Comparison of ENCODE assay signal across 20 mouse cellular contexts in the genomic region with DNA sequence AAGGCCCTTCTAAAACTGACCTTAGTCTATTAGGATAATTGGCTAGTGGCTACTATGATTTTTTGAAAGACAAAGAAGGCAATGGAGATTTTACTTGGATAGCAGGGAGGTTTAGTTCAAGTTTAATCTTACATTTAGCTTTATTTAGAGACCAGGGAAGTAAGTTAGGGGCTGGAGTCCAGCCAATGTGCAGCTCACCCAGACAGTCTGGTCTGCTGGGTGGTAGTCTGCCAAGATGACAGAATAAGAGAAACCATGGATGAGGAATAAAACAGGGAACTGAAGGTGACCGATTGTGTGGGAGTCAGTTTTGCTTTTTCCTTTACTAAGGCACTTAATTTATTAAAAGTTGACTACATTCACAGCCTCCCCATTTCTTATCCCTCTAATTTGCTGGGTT. TPM values are rescaled to one million over a fixed set of nuclear protein-coding genes. Genes with fewer than 3 reads are reported as not detected.
DNase-seq lines count a peak whose midpoint lies in the region; ATAC-seq and TF ChIP-seq lines count a peak whose summit lies in the region.
"Had no signal": no experiment of that assay in that cellular context is flagged by ENCODE, and none has a peak within 500 bp of the region (broad histone marks: within the 10 kb centered on the region; RNA-seq: fewer than 3 reads in every experiment).

No protein-coding gene starts in this region.

- H3K79me2 ChIP-seq in myocyte (ENCODE audit: control insufficient read depth, insufficient read depth), result no peaks in the 10 kb centered on the region

- 59% methylated on average over 1 of the region's 1 CpGs for WGBS in hindbrain, postnatal 0 days
- 93% methylated on average over 1 of the region's 1 CpGs for WGBS in hindbrain, embryonic 12.5 days

- H3K36me3 ChIP-seq in hindbrain, postnatal 0 days (ENCODE audit: insufficient read depth, low read length), result no peaks in the 10 kb centered on the region
- H3K36me3 ChIP-seq in hindbrain, embryonic 12.5 days, result no peaks in the 10 kb centered on the region
- no peaks in the 10 kb centered on the region for H3K36me3 ChIP-seq in myocyte (ENCODE audit: control insufficient read depth, insufficient read depth)
- H3K36me3 ChIP-seq: embryonic facial prominence, embryonic 13.5 days; forebrain, embryonic 12.5 days; hindbrain, embryonic 15.5 days; limb, embryonic 13.5 days; neural tube, embryonic 12.5 days had no signal

- H3K27ac ChIP-seq in hindbrain, postnatal 0 days, result no peak overlapping the region
- no peak overlapping the region for H3K27ac ChIP-seq in hindbrain, embryonic 12.5 days
- H3K27ac ChIP-seq: embryonic facial prominence, embryonic 13.5 days; forebrain, embryonic 12.5 days; hindbrain, embryonic 15.5 days; limb, embryonic 13.5 days; neural tube, embryonic 12.5 days had no signal

- H3ac ChIP-seq in myocyte (ENCODE audit: control insufficient read depth, insufficient read length), result no peak overlapping the region

- ATAC-seq in hindbrain, postnatal 0 days, result no peak
- ATAC-seq in hindbrain, embryonic 12.5 days (ENCODE audit: low FRiP score), result no peak

- no peak overlapping the region for H3K4me2 ChIP-seq in hindbrain, postnatal 0 days (ENCODE audit: low read depth, low read length)
- H3K4me2 ChIP-seq in hindbrain, embryonic 12.5 days (replicated peaks), result no peak overlapping the region
- peak overlapping the region; percentile 7 for H3K4me2 ChIP-seq in myocyte (ENCODE audit: low read depth)
- H3K4me2 ChIP-seq: embryonic facial prominence, embryonic 13.5 days; forebrain, embryonic 12.5 days; hindbrain, embryonic 15.5 days; limb, embryonic 13.5 days; neural tube, embryonic 12.5 days had no signal

- no peak overlapping the region for H3K9ac ChIP-seq in hindbrain, postnatal 0 days (replicated peaks; ENCODE audit: low read length)
- H3K9ac ChIP-seq in hindbrain, embryonic 12.5 days, result no peak overlapping the region
- H3K9ac ChIP-seq: embryonic facial prominence, embryonic 13.5 days; forebrain, embryonic 12.5 days; hindbrain, embryonic 15.5 days; limb, embryonic 13.5 days; neural tube, embryonic 12.5 days had no signal

- TF ChIP-seq CTCF in hindbrain, postnatal 0 days (IDR thresholded peaks at IDR 0.05; ENCODE audit: low read depth), result no peak

- no peak overlapping the region for H3K4me3 ChIP-seq in hindbrain, postnatal 0 days (ENCODE audit: low read length)
- no peak overlapping the region for H3K4me3 ChIP-seq in hindbrain, embryonic 12.5 days
- H3K4me3 ChIP-seq in myocyte, result no peak overlapping the region
- H3K4me3 ChIP-seq: embryonic facial prominence, embryonic 13.5 days; forebrain, embryonic 12.5 days; hindbrain, embryonic 15.5 days; limb, embryonic 13.5 days; neural tube, embryonic 12.5 days had no signal

- peak; percentile 44 for DNase-seq in cerebellum, adult 11-12 months
- no peak for DNase-seq in cerebellum, postnatal 4 days (ENCODE audit: low spot score in 2 of 2)
- DNase-seq in hindbrain, postnatal 0 days (ENCODE audit: low spot score), result peak; percentile 20
- peak; percentile 23 for DNase-seq in right cerebral cortex, adult 18-20 months
- no peak for DNase-seq in right cerebral cortex, postnatal 36 days (ENCODE audit: low spot score in 2 of 2)
- no peak for DNase-seq in thymus, postnatal 0 days (ENCODE audit: low spot score)
- DNase-seq: adrenal gland, postnatal 36 days; gastrocnemius, postnatal 10 days; kidney, adult 8-10 months; lung, postnatal 36 days; midbrain, embryonic 14.5 days; retina, postnatal 1 day; thymus, postnatal 14 days had no signal

- no peaks in the 10 kb centered on the region for H3K27me3 ChIP-seq in hindbrain, postnatal 0 days (ENCODE audit: insufficient read depth, low read length)
- no peaks in the 10 kb centered on the region for H3K27me3 ChIP-seq in hindbrain, embryonic 12.5 days
- H3K27me3 ChIP-seq in myocyte (ENCODE audit: control insufficient read depth, insufficient read depth, insufficient read length), result no peaks in the 10 kb centered on the region
- H3K27me3 ChIP-seq: embryonic facial prominence, embryonic 13.5 days; hindbrain, embryonic 15.5 days; neural tube, embryonic 12.5 days had no signal

- H3K4me1 ChIP-seq in hindbrain, postnatal 0 days (ENCODE audit: insufficient read depth, low read length), result peaks cover 6% of the 10 kb centered on the region; the same call in 1 of the 2 replicates
- H3K4me1 ChIP-seq in hindbrain, embryonic 12.5 days, result peaks cover 11% of the 10 kb centered on the region

- H3K9me3 ChIP-seq in hindbrain, postnatal 0 days (ENCODE audit: low read length), result no peaks in the 10 kb centered on the region
- no peaks in the 10 kb centered on the region for H3K9me3 ChIP-seq in hindbrain, embryonic 12.5 days (replicated peaks)
- H3K9me3 ChIP-seq: embryonic facial prominence, embryonic 13.5 days; forebrain, embryonic 12.5 days; hindbrain, embryonic 15.5 days; limb, embryonic 13.5 days; neural tube, embryonic 12.5 days had no signal

- no peak for TF ChIP-seq POLR2A in myocyte (IDR thresholded peaks at IDR 0.05; ENCODE audit: insufficient read length, low read depth)

TF ChIP-seq in myocyte, 11 proteins besides CTCF, POLR2A, EP300 and RAD21:
- no peak for TF ChIP-seq SRF (IDR thresholded peaks at IDR 0.05; ENCODE audit: control insufficient read depth, insufficient read length, low read depth)
- no peak for TF ChIP-seq REST (IDR thresholded peaks at IDR 0.05; ENCODE audit: insufficient read depth, insufficient read length)
- TF ChIP-seq TCF3 (IDR thresholded peaks at IDR 0.05; ENCODE audit: insufficient read length, low read depth), result no peak
- TF ChIP-seq MYOG (IDR thresholded peaks at IDR 0.05; ENCODE audit: control insufficient read depth in 1 of 3, insufficient read depth in 1 of 3, insufficient read length in 2 of 3, low read depth in 2 of 3), result no peak
- no peak for TF ChIP-seq USF1 (IDR thresholded peaks at IDR 0.05; ENCODE audit: low read depth)
- TF ChIP-seq TCF12 (IDR thresholded peaks at IDR 0.05; ENCODE audit: insufficient read depth, poor library complexity, severe bottlenecking), result no peak
- TF ChIP-seq E2F4 (IDR thresholded peaks at IDR 0.05; ENCODE audit: insufficient read depth), result no peak
- no peak for TF ChIP-seq MYOD1 (IDR thresholded peaks at IDR 0.05; ENCODE audit: control insufficient read depth in 1 of 3, insufficient read length in 2 of 3, low read depth in 2 of 3)
- no peak for TF ChIP-seq CEBPB (IDR thresholded peaks at IDR 0.05; ENCODE audit: insufficient read depth, poor library complexity, severe bottlenecking)
- no peak for TF ChIP-seq MAX (IDR thresholded peaks at IDR 0.05; ENCODE audit: low read depth)
- TF ChIP-seq POLR2AphosphoS2 (IDR thresholded peaks at IDR 0.05; ENCODE audit: insufficient read length, low read depth), result no peak

RNA-seq across cellular contexts. Expression of gene Tspan3, which starts 52.1 kb away (rescaled TPM):
- total RNA-seq in hindbrain, postnatal 0 days (2014; rRNA removed), result 524 and 552 TPM in 2 replicates
- polyA plus RNA-seq in hindbrain, postnatal 0 days (2015; fragmentation: Nextera tagmentation; extraction: Ambion mirVana), result 725 and 737 TPM in 2 replicates
- polyA plus RNA-seq in hindbrain, embryonic 12.5 days (2016; fragmentation: Nextera tagmentation; extraction: Ambion mirVana), result 495 and 515 TPM in 2 replicates
- polyA plus RNA-seq in myocyte (2012; fragmentation: generic; extraction: Trizol), result 135 TPM
- 207 and 219 TPM in 2 replicates for polyA plus RNA-seq in thymus, postnatal 0 days (2015; fragmentation: Nextera tagmentation; extraction: Ambion mirVana)

Comparison
In these comparisons a context has a peak if more than half of its experiments do, and no peak if none do; other contexts are left out.
1. DNase-seq: peak in cerebellum, adult 11-12 months (single experiment), hindbrain, postnatal 0 days (single experiment) and right cerebral cortex, adult 18-20 months (single experiment); none in cerebellum, postnatal 4 days (0 of 2), right cerebral cortex, postnatal 36 days (0 of 2) and thymus, postnatal 0 days (single experiment).